Mouse (Mus musculus) ovary, postnatal 14 days (tissue): ENCODE data around the gene Clpsl2.
A peak's percentile ranks its signal among the peaks of the same experiment; 100 is the strongest.

ENCODE experiments used
- DNase-seq: peaks from one replicate; pipeline ENCODE4 v3.0.0; 2022; ENCODE audit warnings: low spot score

Clpsl2 gene

GRCm38 (mm10) chr17:28560598-28560997 lies 11.4 kb downstream of the Clpsl2 start, which contains the start of gene Clps:
TSS of gene Clps (minus strand) at chr17:28560766.
- no peak for DNase-seq

DNA sequence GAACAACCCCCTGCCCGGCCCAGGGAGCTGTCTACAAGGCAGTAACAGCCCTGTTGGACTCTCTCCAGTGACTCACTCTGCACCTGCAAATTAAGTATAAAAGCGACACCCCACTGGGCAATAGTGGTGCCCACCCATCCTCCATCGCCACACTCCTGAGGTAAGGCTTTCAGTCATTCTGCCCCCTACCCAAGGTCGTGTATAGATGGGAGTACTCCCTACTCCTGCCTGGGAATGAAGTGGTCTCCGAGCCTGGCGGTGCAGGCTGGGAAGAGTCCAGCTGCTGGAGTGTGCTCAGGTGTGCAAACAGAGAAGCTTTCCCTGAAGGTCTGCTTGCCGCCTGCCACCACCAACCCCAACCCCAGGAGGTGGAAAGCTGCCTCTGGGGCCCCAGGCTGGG lies 12.4 kb downstream of the Clpsl2 start:
- no peak for DNase-seq

- DNase-seq, result no peak
Observed at GRCm38 (mm10) chr17:28565181-28565580, 16.0 kb downstream of the Clpsl2 start.

GRCm38 (mm10) chr17:28567541-28567940 lies 18.3 kb downstream of the Clpsl2 start:
- no peak for DNase-seq

DNA sequence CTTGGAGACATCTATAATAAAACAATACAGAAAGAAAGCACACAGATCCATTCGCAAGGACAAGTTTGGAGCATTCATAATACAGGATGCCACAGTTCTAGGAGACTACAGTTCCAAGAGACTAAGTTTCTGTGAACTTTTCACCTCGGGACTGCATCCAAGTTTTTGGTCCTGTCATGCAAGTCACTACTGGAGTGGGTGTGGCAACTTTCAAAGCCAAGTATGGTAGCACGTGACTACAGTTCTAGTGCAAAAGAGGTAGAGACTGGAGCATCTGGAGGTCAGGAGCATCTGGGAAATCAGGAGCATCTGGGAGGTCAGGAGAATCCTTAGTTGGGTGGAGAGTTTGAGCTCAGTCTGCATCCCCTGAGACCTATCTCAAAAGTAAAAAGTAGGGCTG lies 22.7 kb downstream of the Clpsl2 start:
- no peak for DNase-seq

DNA sequence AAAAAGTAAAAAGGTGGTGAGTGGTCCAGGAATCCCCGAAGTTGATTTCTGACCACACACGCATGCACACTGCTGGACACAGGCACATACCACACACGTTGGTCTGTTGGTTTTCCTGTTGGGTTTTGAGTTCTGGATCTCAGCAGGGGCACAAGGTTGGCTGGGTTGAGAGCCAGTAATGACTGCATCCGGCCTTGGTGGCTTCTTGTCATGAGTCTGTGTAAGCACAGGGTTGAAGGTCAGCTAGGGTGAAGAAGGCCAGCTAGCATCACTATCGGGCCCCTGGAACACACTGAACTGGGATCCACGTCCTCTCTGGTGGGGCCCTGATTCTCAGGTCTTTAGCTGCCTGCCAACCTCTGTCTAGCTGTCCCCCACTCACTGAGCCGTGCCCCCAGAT lies 23.3 kb downstream of the Clpsl2 start:
- DNase-seq, result no peak

- no peak for DNase-seq
Observed at GRCm38 (mm10) chr17:28572941-28573340, 23.7 kb downstream of the Clpsl2 start.

- DNase-seq, result peak; percentile 43
Observed at GRCm38 (mm10) chr17:28575244-28576125, 26.3 kb downstream of the Clpsl2 start, which contains the start of gene Lhfpl5. TSS of gene Lhfpl5 (plus strand) at chr17:28575641.

DNA sequence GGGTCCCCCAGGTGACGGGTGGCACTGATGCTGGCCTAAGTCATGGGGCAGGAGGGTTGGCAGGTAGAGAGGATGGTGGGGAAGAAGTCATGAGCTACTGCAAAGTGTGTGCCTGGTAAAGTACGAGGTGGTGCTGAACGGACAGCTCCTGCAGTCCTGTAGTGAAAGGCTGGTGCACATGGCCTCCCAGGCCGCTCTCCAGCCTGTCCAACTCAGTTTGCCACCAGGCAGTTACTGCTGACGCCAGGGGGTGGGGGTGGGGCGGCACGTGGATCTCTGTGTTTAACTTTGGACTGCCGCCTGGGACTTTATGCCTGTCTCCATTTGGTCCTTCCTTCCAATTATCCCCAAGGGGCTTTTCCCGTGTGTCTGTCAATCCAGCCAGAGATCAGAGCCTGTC lies 31.2 kb downstream of the Clpsl2 start:
- DNase-seq, result peak; percentile 52

DNA sequence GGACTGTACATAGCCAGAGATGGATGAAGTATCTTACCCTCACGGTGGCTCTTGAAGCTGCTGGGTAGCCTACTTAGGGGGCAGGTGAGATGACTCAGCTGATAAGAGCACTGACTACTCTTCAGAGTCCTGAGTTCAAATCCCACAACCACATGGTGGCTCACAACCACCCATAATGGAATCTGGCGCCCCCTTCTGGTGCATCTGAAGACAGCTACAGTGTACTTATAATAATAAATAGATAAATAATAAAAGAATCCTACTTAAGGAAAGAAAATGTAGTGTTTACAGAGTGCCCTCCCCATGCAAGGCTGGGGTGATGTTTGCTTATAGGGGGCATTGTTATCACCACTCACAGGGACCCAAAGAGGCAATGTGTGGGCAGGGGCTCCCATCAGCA lies 31.8 kb downstream of the Clpsl2 start:
- no peak for DNase-seq

DNA sequence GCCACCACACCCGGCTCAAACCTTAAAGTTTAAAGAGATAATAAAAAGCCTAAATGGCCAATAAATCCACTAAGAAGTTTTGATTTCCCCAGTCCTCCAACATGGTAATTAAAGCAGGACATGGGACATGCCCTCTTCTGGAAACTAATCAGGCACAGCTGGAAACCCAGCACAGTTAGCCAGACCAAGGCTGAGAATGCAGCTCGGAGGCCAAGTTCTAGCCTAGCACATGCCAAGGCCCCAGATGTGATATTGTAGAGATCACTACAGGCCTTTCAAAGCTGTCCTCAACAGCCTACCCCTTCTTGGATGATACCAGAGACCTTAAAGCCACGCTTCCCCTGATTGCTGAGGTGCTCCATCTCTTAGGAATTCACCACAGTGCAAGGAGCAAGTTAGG lies 37.3 kb downstream of the Clpsl2 start:
- DNase-seq, result no peak

DNA sequence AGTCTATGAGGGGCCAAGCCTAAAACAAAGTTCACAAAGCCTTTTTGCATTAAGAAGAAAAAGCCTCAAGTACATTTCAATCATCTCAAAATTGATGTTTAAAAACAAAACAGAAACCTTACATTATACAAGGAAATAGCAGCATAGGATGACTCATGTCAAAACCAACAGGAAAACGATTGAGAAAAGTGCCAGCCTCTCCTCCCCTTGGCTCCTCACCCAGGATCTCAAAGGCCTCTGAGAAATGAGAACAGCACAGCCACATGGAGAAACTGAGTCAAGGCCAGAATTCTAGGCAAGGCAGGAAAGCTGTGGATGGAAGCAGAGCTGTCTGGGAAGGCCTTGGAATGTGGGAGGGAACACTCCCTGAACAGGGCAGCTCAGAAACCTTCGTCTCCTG lies 39.4 kb downstream of the Clpsl2 start:
- no peak for DNase-seq

- DNase-seq, result no peak
Observed at GRCm38 (mm10) chr17:28590596-28590995, 41.4 kb downstream of the Clpsl2 start.

DNA sequence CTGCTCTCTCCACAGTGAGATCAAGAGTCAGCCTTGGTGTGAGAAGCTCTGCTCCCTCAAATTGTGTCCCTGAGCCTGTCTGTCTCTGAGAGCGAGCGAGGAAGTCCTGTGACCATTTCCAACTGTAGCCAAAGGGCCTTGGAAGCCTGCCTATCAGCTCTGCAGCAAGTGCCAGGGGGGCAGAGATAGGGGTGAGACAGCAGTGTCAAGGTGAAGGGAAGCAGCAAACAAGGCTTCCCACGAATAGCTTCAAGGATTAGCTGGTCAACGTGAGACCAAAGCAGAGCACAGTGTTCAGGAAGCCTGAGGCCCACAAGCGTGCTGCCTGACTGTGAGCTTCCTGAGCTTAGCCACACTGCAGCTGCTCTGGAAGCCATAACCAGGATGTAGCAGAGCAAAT lies 42.3 kb downstream of the Clpsl2 start:
- no peak for DNase-seq

DNA sequence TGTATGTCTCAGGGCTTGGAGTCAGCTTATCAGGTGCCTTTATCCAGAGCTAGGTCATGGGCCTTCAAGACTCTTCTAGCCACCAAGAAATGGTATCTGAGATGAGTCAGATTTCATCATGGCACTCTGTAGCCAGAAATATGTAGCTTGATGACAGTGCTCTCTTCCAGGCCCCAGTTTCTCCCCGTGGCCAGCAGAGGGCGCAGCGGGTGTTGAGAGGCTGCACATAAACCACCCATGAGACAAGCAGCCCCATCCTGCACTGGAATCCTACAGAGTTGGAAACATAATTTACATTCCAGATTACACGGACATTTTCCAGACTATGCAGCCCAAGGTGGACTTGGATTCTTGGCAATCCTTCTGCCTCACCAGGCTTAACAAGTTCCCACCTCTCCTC lies 43.8 kb downstream of the Clpsl2 start:
- DNase-seq, result peak; percentile 56

DNA sequence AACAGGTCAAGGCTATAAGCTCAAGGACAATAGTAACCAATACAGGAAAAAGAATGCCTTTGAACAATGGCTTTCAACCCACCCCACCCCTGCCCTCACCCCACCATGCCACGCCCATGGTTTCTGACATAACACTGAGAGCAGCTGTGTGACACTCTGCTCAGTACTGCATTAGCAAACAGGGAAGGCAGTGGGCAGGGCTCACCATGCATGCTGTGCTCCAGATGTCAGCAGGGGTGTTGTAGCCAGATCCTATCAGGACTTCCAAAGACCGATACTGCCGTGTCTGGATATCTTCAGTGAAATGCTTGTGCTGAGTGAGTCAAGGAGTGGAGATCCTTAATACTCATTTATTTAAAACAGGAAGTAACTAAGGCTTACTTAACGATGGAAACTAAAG lies 44.8 kb downstream of the Clpsl2 start:
- DNase-seq, result no peak

- no peak for DNase-seq
Observed at GRCm38 (mm10) chr17:28600780-28601179, 51.6 kb downstream of the Clpsl2 start.

GRCm38 (mm10) chr17:28601557-28602250 lies 52.5 kb downstream of the Clpsl2 start:
- DNase-seq, result no peak
